ENCODE assay signal across 8 mouse cellular contexts in genomic region chr14:88469361-88469760, GRCm38 (mm10). TPM values are rescaled to one million over a fixed set of nuclear protein-coding genes. Genes with fewer than 3 reads are reported as not detected.
DNase-seq lines count a peak whose midpoint lies in the region; ATAC-seq and TF ChIP-seq lines count a peak whose summit lies in the region.

No protein-coding gene starts in this region.

- peak overlapping the region; percentile 70 for H3K4me3 ChIP-seq in layer of hippocampus, adult 2 months
- peak overlapping the region; percentile 48 for H3K4me3 ChIP-seq in embryonic facial prominence, embryonic 12.5 days
- H3K4me3 ChIP-seq in hindbrain, embryonic 11.5 days (ENCODE audit: low read depth, low read length), result peak overlapping the region; percentile 33
- H3K4me3 ChIP-seq in midbrain, embryonic 11.5 days (ENCODE audit: low read depth, low read length), result peak overlapping the region; percentile 47

- peak overlapping the region; percentile 96 for H3K27ac ChIP-seq in layer of hippocampus, adult 2 months
- no peak overlapping the region for H3K27ac ChIP-seq in embryonic facial prominence, embryonic 12.5 days
- no peak overlapping the region for H3K27ac ChIP-seq in hindbrain, embryonic 11.5 days (ENCODE audit: low read depth, low read length)
- no peak overlapping the region for H3K27ac ChIP-seq in midbrain, embryonic 11.5 days (ENCODE audit: low read depth, low read length)

- no peak; the same call in 1 of the 2 replicates for TF ChIP-seq CTCF in layer of hippocampus, adult 2 months (conservative IDR thresholded peaks at IDR 0.05)

- no peaks in the 10 kb centered on the region; the same call in 1 of the 2 replicates for H3K4me1 ChIP-seq in embryonic facial prominence, embryonic 12.5 days
- H3K4me1 ChIP-seq in hindbrain, embryonic 11.5 days (replicated peaks; ENCODE audit: control insufficient read depth, insufficient read depth, low read length), result no peaks in the 10 kb centered on the region
- 0 out of 2 replicates have a peak, but pooled peaks cover 4% of the 10 kb centered on the region for H3K4me1 ChIP-seq in midbrain, embryonic 11.5 days (ENCODE audit: control insufficient read depth, insufficient read depth, low read length)

- peak; percentile 52; the same call in 1 of the 2 replicates for ATAC-seq in embryonic facial prominence, embryonic 12.5 days (ENCODE audit: insufficient number of reproducible peaks, insufficient read depth, low FRiP score, low TSS enrichment)
- peak; percentile 69 for ATAC-seq in hindbrain, embryonic 11.5 days (ENCODE audit: low FRiP score)
- peak; percentile 79 for ATAC-seq in midbrain, embryonic 11.5 days (ENCODE audit: low FRiP score)

- H3K36me3 ChIP-seq in embryonic facial prominence, embryonic 12.5 days, result no peaks in the 10 kb centered on the region
- H3K36me3 ChIP-seq in hindbrain, embryonic 11.5 days (ENCODE audit: control insufficient read depth, insufficient read depth, low read length), result no peaks in the 10 kb centered on the region
- no peaks in the 10 kb centered on the region for H3K36me3 ChIP-seq in midbrain, embryonic 11.5 days (ENCODE audit: control insufficient read depth, insufficient read depth, low read length)

- peaks cover 4% of the 10 kb centered on the region; the same call in 1 of the 2 replicates for H3K27me3 ChIP-seq in embryonic facial prominence, embryonic 12.5 days
- H3K27me3 ChIP-seq in hindbrain, embryonic 11.5 days (ENCODE audit: control insufficient read depth, insufficient read depth, low read length), result no peaks in the 10 kb centered on the region
- H3K27me3 ChIP-seq in midbrain, embryonic 11.5 days (ENCODE audit: control insufficient read depth, insufficient read depth, low read length), result no peaks in the 10 kb centered on the region

- peak overlapping the region; percentile 87 for H3K4me2 ChIP-seq in embryonic facial prominence, embryonic 12.5 days (replicated peaks)
- peak overlapping the region; percentile 52 for H3K4me2 ChIP-seq in hindbrain, embryonic 11.5 days (replicated peaks; ENCODE audit: low read depth, low read length)
- H3K4me2 ChIP-seq in midbrain, embryonic 11.5 days, result peak overlapping the region; percentile 87

- peak overlapping the region; percentile 38; the same call in 1 of the 2 replicates for H3K9ac ChIP-seq in embryonic facial prominence, embryonic 12.5 days
- peak overlapping the region; percentile 48 for H3K9ac ChIP-seq in hindbrain, embryonic 11.5 days (ENCODE audit: low read depth, low read length)
- peak overlapping the region; percentile 48 for H3K9ac ChIP-seq in midbrain, embryonic 11.5 days (ENCODE audit: low read length)

- peak in 1 of 2 experiments; percentile 35 for DNase-seq in layer of hippocampus, adult 2 months (ENCODE audit: low spot score in 2 of 2)
- DNase-seq in layer of hippocampus, adult 9-11 months, result no peak
- peak; percentile 44 for DNase-seq in hindbrain, embryonic 11.5 days (ENCODE audit: low spot score)
- peak; percentile 92 for DNase-seq in midbrain, embryonic 11.5 days (ENCODE audit: low spot score, missing footprints)
- no peak for DNase-seq in B cell, adult 2 months
- DNase-seq in thymus, postnatal 0 days (ENCODE audit: low spot score), result no peak
- no peak for DNase-seq in urinary bladder, postnatal 10 days (ENCODE audit: low spot score)

- WGBS in embryonic facial prominence, embryonic 12.5 days, result 2% methylated on average over 18 of the region's 18 CpGs
- WGBS in hindbrain, embryonic 11.5 days, result 1% methylated on average over 18 of the region's 18 CpGs
- 1% methylated on average over 18 of the region's 18 CpGs for WGBS in midbrain, embryonic 11.5 days

- H3K9me3 ChIP-seq in embryonic facial prominence, embryonic 12.5 days, result no peaks in the 10 kb centered on the region
- H3K9me3 ChIP-seq in hindbrain, embryonic 11.5 days (ENCODE audit: control insufficient read depth, low read length), result no peaks in the 10 kb centered on the region
- H3K9me3 ChIP-seq in midbrain, embryonic 11.5 days (ENCODE audit: control insufficient read depth, low read length), result no peaks in the 10 kb centered on the region

RNA-seq across cellular contexts. Expression of gene Pcdh20, which starts 1.8 kb away (rescaled TPM):
- total RNA-seq in layer of hippocampus, adult 2 months (2021), result 100 to 1,000 TPM; 146 to 147 TPM
- 1.5 and 2.4 TPM in 2 replicates for polyA plus RNA-seq in embryonic facial prominence, embryonic 12.5 days (2016; fragmentation: Nextera tagmentation; extraction: Ambion mirVana)
- 1.2 and 1.6 TPM in 2 replicates for polyA plus RNA-seq in hindbrain, embryonic 11.5 days (2014; fragmentation: Nextera tagmentation; extraction: Ambion mirVana)
- polyA plus RNA-seq in midbrain, embryonic 11.5 days (2014; fragmentation: Nextera tagmentation; extraction: Ambion mirVana), result 0.97 and 1.4 TPM in 2 replicates
- polyA plus RNA-seq in thymus, postnatal 0 days (2015; fragmentation: Nextera tagmentation; extraction: Ambion mirVana), result 0.21 and 0.29 TPM in 2 replicates

Comparison
In these comparisons a context has a peak if more than half of its experiments do, and no peak if none do; other contexts are left out.
1. DNase-seq: peak in hindbrain, embryonic 11.5 days (single experiment) and midbrain, embryonic 11.5 days (single experiment); none in layer of hippocampus, adult 9-11 months (single experiment), B cell, adult 2 months (0 of 2), thymus, postnatal 0 days (single experiment) and urinary bladder, postnatal 10 days (single experiment).
2. Peak in every context shown above with its lines, with median percentiles within 50 percentile points of each other: H3K4me3 ChIP-seq, ATAC-seq, H3K4me2 ChIP-seq and H3K9ac ChIP-seq.